Mouse (Mus musculus) spleen, postnatal 36 days (tissue): ENCODE results near the gene Tm6sf2.
"Not testable (repeated sequence)": the region's sequence is repeated elsewhere in the genome, so short reads cannot be mapped to it uniquely, and the experiment has no call there.

ENCODE experiments used
- DNase-seq, 2 experiments: peaks; one replicate each; pipeline ENCODE4 v3.0.0; 2022; ENCODE audit warnings: low spot score in 2 of 2, mixed read lengths in 1 of 2

Gene Tm6sf2

DNA sequence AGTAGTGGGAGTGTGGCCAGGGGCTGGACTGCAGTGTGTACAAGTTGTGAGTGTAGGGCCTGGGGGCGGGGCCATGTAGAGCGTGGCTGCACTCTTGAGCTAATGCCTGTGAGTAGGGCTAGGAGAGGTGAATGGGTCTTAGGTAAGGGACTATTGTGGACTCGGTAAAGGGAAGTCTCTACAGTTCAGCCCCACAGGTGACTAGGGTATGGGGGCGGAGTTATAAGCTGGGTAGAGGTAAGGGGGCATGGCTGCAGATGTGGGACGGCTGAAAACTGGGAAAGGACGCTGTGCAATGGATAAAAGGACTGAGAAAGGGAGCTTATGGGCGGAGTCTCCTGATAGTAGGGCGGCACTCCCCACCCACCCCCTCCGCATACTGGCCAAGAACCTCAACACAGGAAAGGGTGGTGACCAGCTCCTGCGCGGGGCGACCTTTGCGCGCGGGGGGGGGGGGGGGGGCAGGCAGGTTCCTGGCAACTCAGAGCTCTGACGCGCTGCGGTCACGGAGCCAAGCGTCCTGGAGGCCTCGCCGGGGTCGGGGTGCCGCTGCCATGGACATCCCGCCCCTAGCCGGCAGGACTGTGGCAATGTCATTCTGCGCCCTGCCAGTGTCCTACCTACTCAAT, at the start of gene Tm6sf2:
TSS of gene Tm6sf2 (plus strand) at position 484 of the 629 bp plus-strand sequence.
- no peak for DNase-seq

DNA sequence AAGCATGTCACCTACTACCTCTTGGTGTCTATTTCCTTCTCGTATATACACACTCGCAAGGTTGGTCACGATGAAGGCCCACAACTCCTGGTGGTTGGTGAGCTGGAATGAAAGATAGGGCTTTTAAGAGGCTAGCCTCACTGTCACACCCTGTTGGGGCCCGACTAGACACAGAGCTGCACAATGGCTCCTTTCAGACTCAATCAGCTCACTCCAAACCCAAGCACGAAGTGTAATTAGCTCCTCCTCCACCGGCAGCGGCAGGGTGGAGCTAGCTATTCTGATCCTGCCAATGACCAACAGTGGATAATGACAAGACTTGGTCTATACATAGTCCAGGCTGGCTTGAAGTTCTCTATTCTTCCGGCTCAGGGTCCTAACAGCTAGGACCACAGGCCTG, 49.1 kb upstream of the Tm6sf2 start:
- no peak for DNase-seq

DNA sequence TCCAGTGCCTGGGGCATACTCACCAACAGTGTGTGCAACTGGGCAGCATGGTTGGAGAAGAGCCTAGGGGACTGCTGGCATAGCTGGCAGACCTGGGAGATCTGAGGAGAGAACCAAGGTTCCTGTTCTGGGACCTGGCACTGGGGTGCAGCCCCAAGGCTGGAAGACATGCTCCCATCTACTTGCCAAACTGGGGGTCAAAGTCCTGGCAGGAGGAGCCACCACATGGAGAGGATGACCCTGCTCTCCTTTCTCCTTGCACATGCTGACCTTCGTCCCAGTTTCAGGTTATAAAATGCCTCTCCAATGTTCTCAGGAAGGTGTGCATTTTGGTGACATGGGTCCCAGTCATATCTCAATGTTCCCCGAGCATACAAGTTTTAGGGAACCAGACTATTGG, 46.6 kb upstream of the Tm6sf2 start:
- DNase-seq = no peak

DNA sequence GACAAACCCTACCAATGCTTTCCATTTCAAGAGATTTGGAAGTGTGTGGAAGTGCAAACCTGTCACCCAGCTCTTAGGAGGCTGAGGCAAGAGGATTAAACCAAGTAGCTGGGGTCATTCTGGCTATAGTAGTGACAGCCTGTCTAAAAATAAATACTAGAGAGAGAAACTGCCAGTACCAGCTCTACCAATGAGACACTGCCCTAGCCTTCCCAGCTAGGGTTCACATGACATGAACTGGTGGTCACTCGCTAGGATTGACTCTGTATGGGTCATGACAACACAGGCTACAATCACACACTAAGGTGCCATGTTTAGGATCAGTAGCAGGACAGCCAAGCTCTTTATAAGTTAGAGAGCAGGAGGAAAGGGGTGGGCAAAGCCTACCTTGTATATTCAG, 42.5 kb upstream of the Tm6sf2 start:
- no peak for DNase-seq

DNA sequence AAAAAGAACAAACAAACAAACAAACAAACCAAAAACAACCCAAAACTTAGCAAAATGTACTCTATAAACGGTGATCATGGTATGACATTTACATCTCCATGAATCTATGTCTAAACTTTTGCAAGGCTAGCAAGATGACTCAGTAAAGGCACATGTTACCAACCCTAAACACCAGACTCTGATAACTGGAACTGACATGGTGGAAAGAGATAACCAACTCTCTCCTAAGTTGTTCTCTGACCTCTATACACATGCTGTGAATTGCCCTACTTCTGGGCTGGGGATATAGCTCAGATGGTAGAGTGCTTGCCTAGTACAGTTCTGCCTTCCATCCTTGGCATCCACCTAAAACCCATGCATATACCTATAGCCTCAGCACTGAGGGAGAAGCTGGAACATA, 34.7 kb upstream of the Tm6sf2 start:
- no peak for DNase-seq

DNA sequence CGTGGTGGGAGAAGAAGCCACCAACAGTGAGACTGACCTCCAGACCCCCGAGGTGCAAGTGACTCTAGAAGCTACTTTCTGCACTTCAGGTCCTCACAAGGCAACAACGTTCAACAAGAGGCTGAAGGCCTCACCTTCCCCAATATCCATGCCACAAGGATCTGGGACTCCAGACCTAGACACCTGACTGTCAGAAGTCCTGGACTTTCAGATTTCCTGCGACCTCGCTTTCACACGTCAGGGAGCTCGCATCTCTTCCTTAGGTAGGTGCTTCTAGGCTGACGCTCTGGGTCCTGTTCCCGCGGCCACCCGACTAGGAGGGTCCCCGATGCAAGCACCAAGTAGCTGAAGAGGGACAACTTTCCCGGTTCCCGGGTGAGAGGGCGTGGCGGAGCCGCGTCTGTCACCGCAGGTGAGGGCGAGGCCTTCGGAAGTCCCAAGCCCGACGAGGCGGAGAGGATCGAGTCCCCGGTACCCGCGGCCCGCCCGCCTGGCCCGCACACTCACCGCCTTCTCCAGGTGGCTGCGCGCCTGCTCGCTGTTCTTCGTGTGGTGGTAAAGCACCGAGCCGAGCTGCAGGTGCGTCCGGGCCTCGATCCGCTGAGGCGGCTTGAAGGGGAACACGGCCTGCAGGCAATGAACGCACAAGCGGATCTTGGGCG, 30.7 kb upstream of the Tm6sf2 start:
- DNase-seq = peak; percentile 15 to 51

DNA sequence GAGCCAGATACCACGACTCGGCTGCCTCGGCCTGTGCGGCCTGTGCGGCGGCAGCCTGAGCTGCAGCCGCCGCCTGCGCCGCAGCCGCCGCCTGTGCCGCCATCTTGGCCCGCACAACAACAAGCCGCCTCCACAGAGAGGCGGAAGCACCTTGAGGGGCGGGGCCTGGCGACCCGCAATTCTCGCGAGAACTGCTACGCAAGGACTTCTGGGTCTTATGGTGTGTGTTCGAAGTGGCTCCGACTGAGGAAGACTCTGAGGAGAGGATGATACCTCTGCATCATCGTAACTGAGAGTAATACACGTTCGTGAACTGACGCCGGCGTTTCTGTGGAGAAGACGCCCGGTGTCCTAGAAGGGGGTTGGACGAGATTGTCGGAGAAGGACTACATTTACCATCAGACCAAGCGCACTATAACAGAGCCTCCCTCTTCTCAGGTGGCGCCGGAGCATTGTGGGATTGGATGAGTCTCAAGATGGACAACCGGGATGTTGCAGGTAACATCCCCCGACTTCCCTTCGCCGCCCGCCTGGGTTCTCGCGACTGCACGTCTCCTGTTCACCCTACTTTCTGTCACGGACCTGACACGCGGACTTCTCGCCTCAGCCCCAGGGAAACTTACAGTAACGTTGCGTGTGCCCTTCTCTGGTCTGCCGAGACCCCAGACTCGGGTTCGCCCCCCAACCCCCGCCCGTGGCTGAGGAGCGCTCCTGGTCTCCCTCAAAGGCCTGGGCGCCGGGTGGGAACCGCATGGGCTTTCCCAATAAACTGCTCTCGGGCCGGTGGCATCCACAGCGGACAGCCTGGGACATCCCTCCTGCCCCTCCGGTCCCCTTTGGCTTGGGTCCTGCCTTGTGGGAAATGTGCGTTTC, 29.9 kb upstream of the Tm6sf2 start, which contains the start of the genes Mau2 and Sugp1:
TSS of gene Mau2 (minus strand) at position 152 of the 873 bp plus-strand sequence.
TSS of gene Sugp1 (plus strand) at position 231 of the 873 bp plus-strand sequence.
- peak; percentile 95 to 97 for DNase-seq

DNA sequence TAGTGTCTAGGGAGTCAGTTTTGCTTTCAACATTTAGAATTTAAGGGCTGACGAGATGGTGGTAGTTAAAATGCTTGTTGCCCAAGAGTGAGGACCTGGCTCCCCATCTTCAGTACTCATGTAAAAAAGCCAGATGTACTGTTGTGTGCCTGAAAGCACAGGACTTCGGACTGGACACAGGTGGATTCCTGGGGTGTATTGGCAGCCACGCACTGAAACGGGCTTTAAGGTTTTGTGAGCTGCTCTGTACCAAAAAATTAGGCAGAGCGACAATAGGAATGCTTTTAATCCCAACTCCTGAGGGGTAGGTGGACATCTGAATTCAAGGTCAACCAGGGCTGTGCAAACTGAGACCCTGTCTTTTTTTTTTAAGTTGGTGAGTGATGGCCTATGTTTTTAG, 28.7 kb upstream of the Tm6sf2 start:
- DNase-seq = no peak

DNA sequence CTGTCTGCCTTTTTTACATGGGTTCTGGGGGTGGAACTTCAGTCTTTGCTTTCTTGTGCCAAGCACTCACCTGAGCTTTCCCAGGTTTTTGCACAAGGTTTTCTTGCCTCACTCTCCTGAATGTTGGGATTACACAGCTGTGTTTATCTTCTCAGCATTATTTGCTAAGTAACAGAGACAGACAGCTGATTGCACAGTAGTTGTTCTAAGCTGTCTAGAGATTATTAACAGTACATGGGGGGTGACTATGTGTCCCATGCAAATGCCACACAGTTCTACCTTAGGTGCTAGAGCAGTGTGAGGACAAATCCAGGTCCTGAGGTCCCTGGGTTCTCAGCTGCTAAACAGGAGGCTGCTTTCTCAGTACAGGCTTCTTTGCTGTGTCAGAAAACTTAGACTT, 23.1 kb upstream of the Tm6sf2 start:
- no peak for DNase-seq

DNA sequence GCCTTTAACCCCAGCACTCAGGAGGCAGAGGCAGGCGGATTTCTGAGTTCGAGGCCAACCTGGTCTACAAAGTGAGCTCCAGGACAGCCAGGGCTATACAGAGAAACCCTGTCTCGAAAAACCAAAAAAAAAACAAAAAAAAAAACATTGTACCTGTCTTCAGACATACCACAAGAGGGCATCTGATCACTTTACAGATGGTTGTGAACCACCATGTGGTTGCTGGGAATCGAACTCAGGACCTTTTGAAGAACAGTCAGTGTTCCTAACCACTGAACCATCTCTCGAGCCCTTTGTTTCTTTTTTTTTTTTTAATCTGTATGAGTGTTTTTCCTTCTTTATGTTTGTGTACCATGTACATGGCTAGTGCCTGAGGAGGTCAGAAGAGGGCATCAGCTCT, 22.3 kb upstream of the Tm6sf2 start:
- not testable (repeated sequence) for DNase-seq

DNA sequence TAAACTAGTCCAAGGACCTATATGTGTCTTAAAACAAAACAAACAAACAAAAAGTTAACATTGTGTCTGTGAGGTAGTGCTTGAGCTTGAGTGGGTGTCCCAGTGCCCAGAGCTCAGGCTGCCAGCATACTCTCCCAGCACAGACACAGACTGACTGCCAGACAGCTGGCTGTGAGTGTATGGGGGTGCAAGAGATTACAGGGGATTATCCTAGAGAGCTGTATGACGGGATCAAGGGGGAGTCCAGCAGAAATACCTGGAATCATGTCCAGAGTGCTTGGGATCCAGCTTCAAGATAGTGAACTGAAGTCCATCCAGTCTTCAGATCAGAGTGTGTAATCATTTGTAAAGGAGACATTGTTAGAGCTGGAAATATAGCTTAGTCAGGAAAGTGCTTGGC, 15.0 kb upstream of the Tm6sf2 start:
- DNase-seq = no peak

DNA sequence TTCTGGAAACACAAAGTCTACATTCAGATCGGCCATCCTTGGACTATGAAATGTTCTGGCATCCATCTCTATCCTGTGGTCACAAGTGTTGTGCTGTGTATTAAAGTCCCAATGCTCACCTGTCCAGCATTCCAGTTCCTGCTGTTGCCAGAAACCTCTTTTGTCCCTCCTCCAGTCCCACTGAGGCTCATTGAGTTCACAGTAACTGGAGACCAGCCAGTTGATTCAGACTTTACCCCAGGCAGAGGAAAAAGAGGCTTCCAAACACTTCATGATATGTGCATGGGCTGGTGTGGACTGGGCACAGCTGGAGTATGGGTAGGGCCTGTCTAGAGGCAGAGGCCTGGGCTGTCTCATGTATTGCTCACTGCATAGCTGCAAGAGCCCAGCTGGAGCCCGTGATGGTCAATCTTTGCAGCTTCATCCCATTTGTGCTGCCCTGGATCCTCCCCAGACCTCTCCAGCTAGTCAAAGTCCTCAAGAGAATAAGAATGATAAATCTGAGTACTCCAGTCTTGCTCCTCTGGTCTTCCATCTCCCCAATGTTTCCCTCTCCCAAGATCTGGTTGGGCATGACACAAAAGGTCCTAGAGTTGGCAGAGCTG, 786 bp upstream of the Tm6sf2 start:
- DNase-seq = no peak

DNA sequence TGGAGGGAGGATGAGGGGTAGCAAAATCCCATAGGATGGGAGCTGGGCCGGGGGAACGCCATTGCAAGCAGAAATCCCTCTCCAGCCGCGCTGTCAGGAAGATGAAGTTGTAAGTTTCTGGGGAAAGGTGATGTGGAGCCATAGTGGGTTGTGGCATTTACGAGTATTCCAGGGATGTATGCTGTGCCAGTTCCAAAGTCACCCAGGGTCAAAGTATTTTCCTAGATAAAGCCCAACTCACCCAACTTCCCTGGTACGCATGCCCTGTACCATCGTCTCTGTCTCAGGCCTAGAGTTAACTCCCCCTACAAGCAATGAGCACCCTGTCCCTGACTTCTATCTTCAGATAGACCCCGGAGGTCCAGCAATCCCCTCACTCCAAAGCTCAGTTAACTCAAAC, 396 bp downstream of the Tm6sf2 start:
- DNase-seq = no peak

DNA sequence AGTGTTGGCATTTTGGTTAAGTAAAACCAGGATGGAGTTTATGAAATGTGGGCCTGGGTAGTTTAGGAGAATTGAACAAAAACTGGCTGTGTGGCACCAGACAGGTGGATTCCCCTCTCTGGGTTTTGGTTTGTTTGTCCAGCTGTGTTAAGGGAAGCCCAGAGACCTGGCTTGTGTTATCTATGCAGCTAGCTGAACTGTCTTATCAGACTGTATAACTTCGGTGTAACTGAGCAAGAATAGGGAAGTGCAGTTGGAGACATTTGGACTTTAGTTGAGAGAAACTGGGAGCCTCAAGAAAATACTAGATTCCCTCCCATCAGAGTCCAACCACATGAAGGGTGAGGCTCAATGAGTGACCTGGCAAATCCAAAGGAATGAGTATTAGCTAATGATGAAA, 958 bp downstream of the Tm6sf2 start:
- DNase-seq = no peak

DNA sequence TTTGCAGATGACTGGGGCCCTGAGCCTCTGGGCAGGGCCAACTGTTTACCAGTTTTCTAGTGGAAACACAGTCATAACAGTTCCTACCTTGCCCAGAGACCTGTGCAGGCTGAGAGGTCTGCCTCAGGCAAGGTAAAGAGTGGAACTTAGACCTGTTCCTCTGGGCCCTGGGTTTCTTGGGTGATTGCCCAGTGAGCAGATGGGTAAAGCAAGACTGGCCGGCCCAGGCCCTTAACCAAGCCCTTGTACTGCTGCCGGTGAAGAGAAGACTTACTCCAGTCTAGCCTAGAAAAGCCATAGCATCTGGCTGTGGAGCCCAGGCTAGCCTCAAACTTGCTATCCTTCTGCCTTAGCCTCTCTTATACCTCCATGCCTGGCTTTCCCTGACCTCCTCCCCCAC, 9.3 kb downstream of the Tm6sf2 start:
- no peak for DNase-seq

DNA sequence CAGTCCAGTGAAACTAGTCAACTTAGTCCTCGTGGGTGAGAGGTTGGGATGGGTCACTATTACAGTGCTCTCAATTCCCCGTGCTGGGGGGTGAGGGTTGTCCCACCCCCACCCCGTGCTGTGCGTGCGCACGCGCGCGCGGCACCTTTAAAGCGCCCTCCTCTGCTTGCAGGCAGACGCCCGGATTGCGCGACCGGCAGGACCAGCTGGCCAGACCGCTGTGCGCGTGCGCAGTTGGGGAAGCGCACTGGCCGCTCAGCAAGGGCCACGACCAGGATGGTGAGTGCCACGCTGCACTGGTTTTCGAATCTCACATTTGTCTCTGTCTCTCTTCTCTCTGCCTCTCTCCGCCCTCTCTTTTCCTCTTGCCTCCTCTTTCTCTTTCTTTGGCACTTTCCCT, 10.6 kb downstream of the Tm6sf2 start, which contains the start of gene Hapln4:
TSS of gene Hapln4 (plus strand) at position 173 of the 400 bp plus-strand sequence.
- no peak for DNase-seq

DNA sequence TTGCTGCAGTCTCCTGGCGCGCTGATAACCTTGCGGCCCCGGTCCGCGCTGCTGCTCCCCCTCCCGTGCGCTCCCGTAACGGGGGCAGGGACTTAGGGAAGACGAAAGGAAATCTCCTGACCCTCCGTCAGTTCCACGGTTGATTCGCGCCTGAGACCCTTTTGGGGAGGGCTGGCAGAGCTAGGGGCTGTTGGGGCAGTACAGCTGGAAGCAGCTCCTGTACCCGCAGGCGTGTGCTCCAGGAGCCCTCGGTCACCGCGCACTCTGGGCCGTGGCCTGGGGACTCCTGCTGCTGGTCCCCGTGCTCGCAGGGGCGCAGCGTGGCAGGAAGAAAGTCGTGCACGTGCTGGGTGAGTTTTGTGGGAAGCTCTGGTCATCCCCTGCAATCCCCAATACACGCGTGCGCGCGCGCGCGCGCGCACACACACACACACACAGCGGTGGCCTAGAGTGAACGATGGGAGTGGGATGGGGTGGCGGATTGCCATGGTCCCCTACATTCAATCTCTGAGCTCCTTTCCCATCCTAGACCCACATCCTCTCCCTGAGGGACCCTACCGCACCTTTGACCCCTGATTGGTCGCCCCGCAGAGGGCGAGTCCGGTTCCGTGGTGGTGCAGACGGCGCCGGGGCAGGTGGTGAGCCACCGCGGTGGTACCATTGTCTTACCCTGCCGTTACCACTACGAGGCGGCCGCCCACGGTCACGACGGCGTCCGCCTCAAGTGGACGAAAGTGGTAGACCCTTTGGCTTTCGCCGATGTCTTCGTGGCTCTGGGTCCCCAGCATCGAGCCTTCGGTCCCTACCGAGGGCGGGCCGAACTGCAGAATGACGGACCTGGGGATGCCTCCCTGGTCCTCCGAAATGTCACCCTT, 11.7 kb downstream of the Tm6sf2 start:
- no peak for DNase-seq

DNA sequence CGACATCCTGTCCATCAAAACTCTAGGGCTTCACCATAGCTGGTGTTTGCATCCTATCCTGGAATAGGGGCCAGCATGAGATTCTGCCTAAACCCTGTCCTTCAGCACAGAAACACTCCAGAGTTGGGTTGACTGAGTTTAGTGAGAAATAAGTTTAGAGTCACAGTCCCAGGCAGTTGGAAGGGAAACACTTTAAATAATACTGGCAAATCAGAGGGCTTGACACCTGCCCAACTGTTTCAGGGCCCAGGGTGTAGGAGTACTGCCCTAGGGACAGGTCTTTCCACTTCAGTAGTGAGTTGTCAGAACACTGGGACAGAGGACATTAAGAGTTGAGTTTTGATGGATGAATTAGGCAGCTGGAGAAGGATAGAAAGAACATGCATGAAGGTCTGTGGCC, 13.4 kb downstream of the Tm6sf2 start:
- no peak for DNase-seq

DNA sequence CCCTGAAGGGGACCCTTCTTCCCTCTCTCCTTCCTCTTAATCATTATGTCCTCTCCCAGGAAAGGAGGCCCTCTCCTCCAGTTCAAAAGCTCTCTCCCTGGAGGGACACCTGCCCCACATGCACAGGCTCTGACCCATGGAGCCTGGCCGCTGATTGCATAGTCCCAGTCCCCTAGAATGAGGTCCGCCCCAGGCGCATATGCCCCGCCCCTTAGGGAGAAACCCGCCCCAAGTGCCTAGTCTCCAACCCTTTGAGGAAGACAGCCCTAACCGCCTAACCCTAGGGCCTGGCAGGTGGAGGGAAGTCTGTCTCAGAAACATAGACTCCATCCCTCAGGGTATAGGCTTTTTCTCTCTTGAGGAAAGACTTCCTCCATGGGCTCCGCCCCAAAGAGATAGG, 14.5 kb downstream of the Tm6sf2 start:
- no peak for DNase-seq

DNA sequence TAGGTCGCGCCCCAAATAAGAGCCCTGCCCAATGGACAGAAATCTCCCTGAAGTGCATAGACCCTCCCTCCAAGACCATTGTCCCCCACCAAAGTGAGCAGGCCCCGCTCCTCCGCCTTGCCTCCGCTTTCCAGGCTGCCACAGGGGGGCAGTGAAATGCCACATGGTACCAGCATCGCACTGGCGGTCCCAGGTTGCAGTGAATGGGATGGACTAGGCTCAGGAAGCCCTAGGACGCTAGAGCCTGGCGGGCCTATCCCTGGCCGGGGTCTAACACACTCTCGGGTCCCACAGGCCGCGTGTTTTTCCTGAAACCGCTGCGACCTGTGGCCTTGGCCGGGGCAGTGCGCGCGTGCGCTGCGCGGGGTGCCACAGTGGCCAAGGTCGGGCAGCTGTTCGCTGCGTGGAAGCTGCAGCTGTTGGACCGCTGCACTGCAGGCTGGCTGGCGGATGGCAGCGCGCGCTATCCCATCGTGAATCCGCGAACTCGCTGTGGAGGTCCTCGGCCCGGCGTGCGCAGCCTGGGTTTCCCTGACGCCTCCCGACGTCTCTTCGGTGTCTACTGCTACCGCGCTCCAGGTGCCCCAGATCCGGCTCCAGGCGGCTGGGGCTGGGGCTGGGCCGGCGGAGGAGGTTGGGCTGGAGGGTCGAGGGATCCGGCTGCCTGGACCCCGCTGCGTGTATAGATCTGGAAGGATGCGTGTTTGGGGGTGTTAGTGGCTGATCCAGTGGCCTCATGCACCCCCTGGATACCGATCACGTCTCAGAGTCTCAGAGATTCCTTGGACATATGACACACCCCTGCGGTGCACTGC, 15.3 kb downstream of the Tm6sf2 start:
- DNase-seq = no peak
